ENCODE assay signal across 20 mouse cellular contexts in the genomic region with DNA sequence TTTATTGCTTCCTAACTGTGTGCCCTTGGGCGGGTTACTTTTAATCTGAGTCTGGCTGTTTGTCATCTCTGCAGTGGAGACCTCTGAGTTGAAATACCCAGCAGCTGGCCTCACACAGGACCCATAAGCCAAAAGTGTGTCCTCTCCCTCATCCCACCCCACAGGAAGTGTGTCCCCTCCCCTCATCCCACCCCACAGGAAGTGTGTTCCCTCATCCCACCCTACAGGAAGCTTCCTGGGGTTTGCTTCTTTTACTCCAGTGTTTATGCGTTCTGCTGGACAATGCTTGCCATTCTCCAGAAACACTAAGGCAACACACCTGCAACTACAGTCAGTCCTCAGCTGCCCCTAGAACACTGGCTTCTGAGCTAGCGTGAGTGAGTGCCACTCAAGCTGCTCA.
DNase-seq lines count a peak whose midpoint lies in the region; ATAC-seq and TF ChIP-seq lines count a peak whose summit lies in the region.
"Had no signal": no experiment of that assay in that cellular context is flagged by ENCODE, and none has a peak within 500 bp of the region (broad histone marks: within the 10 kb centered on the region; RNA-seq: fewer than 3 reads in every experiment).

No protein-coding gene starts in this region.

- H3K27ac ChIP-seq in hindbrain, postnatal 0 days = peak overlapping the region; percentile 2; the same call in 1 of the 2 replicates
- H3K27ac ChIP-seq in hindbrain, embryonic 12.5 days = no peak overlapping the region
- H3K27ac ChIP-seq in lung, postnatal 0 days (ENCODE audit: low read length) = 0 out of 2 replicates have a peak overlapping the region, but pooled peaks have one; percentile 20
- H3K27ac ChIP-seq in embryonic facial prominence, embryonic 14.5 days (replicated peaks; ENCODE audit: low read depth, low read length) = 0 out of 2 replicates have a peak overlapping the region, but pooled peaks have one; percentile 16
- 0 out of 2 replicates have a peak overlapping the region, but pooled peaks have one; percentile 18 for H3K27ac ChIP-seq in stomach, postnatal 0 days (replicated peaks)
- H3K27ac ChIP-seq: embryonic facial prominence, embryonic 13.5 days; forebrain, embryonic 13.5 days; heart, embryonic 15.5 days; kidney, postnatal 0 days; liver, embryonic 13.5 days; midbrain, embryonic 10.5 days had no signal

- no peaks in the 10 kb centered on the region for H3K36me3 ChIP-seq in hindbrain, postnatal 0 days (ENCODE audit: insufficient read depth, low read length)
- H3K36me3 ChIP-seq in hindbrain, embryonic 12.5 days = no peaks in the 10 kb centered on the region
- H3K36me3 ChIP-seq in lung, postnatal 0 days (ENCODE audit: insufficient read depth, low read length) = no peaks in the 10 kb centered on the region
- 0 out of 2 replicates have a peak, but pooled peaks cover 4% of the 10 kb centered on the region for H3K36me3 ChIP-seq in embryonic facial prominence, embryonic 14.5 days (ENCODE audit: control insufficient read depth, insufficient read depth, low read length)
- H3K36me3 ChIP-seq in stomach, postnatal 0 days (ENCODE audit: control insufficient read depth, insufficient read depth, low read length) = no peaks in the 10 kb centered on the region
- H3K36me3 ChIP-seq: embryonic facial prominence, embryonic 13.5 days; heart, embryonic 15.5 days; liver, embryonic 13.5 days; midbrain, embryonic 10.5 days had no signal

- peak; percentile 82 for TF ChIP-seq EP300 in lung, postnatal 0 days (IDR thresholded peaks at IDR 0.05)
- no peak for TF ChIP-seq EP300 in stomach, postnatal 0 days (optimal IDR thresholded peaks at IDR 0.05)

- WGBS in hindbrain, postnatal 0 days = 59% methylated on average over 3 of the region's 3 CpGs
- WGBS in hindbrain, embryonic 12.5 days = 72% methylated on average over 3 of the region's 3 CpGs
- WGBS in lung, postnatal 0 days = 37% methylated on average over 3 of the region's 3 CpGs
- WGBS in embryonic facial prominence, embryonic 14.5 days = 55% methylated on average over 3 of the region's 3 CpGs
- WGBS in stomach, postnatal 0 days = 46% methylated on average over 3 of the region's 3 CpGs

- no peaks in the 10 kb centered on the region for H3K4me1 ChIP-seq in hindbrain, postnatal 0 days (ENCODE audit: insufficient read depth, low read length)
- no peaks in the 10 kb centered on the region for H3K4me1 ChIP-seq in hindbrain, embryonic 12.5 days
- H3K4me1 ChIP-seq in lung, postnatal 0 days (ENCODE audit: insufficient read depth, low read depth, low read length) = peaks cover 10% of the 10 kb centered on the region; the same call in 1 of the 2 replicates
- peaks cover 23% of the 10 kb centered on the region for H3K4me1 ChIP-seq in embryonic facial prominence, embryonic 14.5 days (ENCODE audit: control insufficient read depth, insufficient read depth, low read length)
- peaks cover 2% of the 10 kb centered on the region; the same call in 1 of the 2 replicates for H3K4me1 ChIP-seq in stomach, postnatal 0 days (replicated peaks; ENCODE audit: control insufficient read depth, insufficient read depth)
- H3K4me1 ChIP-seq: forebrain, embryonic 13.5 days had no signal

- no peak overlapping the region for H3K4me3 ChIP-seq in hindbrain, postnatal 0 days (ENCODE audit: low read length)
- no peak overlapping the region for H3K4me3 ChIP-seq in hindbrain, embryonic 12.5 days
- H3K4me3 ChIP-seq in lung, postnatal 0 days (ENCODE audit: low read depth, low read length) = no peak overlapping the region
- H3K4me3 ChIP-seq in embryonic facial prominence, embryonic 14.5 days (ENCODE audit: low read depth, low read length) = no peak overlapping the region
- H3K4me3 ChIP-seq in stomach, postnatal 0 days (ENCODE audit: low read depth, low read length) = no peak overlapping the region
- H3K4me3 ChIP-seq: embryonic facial prominence, embryonic 13.5 days; forebrain, embryonic 13.5 days; heart, embryonic 15.5 days; liver, embryonic 13.5 days; midbrain, embryonic 10.5 days had no signal

- no peak overlapping the region for H3K4me2 ChIP-seq in hindbrain, postnatal 0 days (ENCODE audit: low read depth, low read length)
- H3K4me2 ChIP-seq in hindbrain, embryonic 12.5 days (replicated peaks) = no peak overlapping the region
- H3K4me2 ChIP-seq in lung, postnatal 0 days (replicated peaks; ENCODE audit: low read depth, low read length) = no peak overlapping the region
- no peak overlapping the region for H3K4me2 ChIP-seq in embryonic facial prominence, embryonic 14.5 days (ENCODE audit: low read depth, low read length)
- H3K4me2 ChIP-seq in stomach, postnatal 0 days (replicated peaks; ENCODE audit: low read depth) = no peak overlapping the region
- H3K4me2 ChIP-seq: embryonic facial prominence, embryonic 13.5 days; forebrain, embryonic 13.5 days; heart, embryonic 15.5 days; liver, embryonic 13.5 days had no signal

- ATAC-seq in hindbrain, postnatal 0 days = 0 out of 2 replicates have a peak, but pooled peaks have one; percentile 16
- ATAC-seq in hindbrain, embryonic 12.5 days (ENCODE audit: low FRiP score) = no peak
- ATAC-seq in lung, postnatal 0 days = peak; percentile 67
- ATAC-seq in embryonic facial prominence, embryonic 14.5 days (ENCODE audit: low read depth) = no peak
- no peak for ATAC-seq in stomach, postnatal 0 days (ENCODE audit: low FRiP score, low TSS enrichment)
- ATAC-seq: forebrain, embryonic 13.5 days had no signal

- H3K9me3 ChIP-seq in hindbrain, postnatal 0 days (ENCODE audit: low read length) = no peaks in the 10 kb centered on the region
- no peaks in the 10 kb centered on the region for H3K9me3 ChIP-seq in hindbrain, embryonic 12.5 days (replicated peaks)
- no peaks in the 10 kb centered on the region for H3K9me3 ChIP-seq in lung, postnatal 0 days (ENCODE audit: low read length)
- H3K9me3 ChIP-seq in embryonic facial prominence, embryonic 14.5 days (ENCODE audit: control insufficient read depth, low read length) = no peaks in the 10 kb centered on the region
- H3K9me3 ChIP-seq in stomach, postnatal 0 days (ENCODE audit: control insufficient read depth, low read length) = no peaks in the 10 kb centered on the region
- H3K9me3 ChIP-seq: embryonic facial prominence, embryonic 13.5 days; forebrain, embryonic 13.5 days; heart, embryonic 15.5 days; liver, embryonic 13.5 days; midbrain, embryonic 10.5 days had no signal

- TF ChIP-seq CTCF in hindbrain, postnatal 0 days (IDR thresholded peaks at IDR 0.05; ENCODE audit: low read depth) = no peak
- no peak for TF ChIP-seq CTCF in lung, postnatal 0 days (IDR thresholded peaks at IDR 0.05)
- TF ChIP-seq CTCF in stomach, postnatal 0 days (IDR thresholded peaks at IDR 0.05; ENCODE audit: low read depth) = no peak

- DNase-seq in hindbrain, postnatal 0 days (ENCODE audit: low spot score) = no peak
- DNase-seq in lung, postnatal 0 days (ENCODE audit: low spot score) = no peak
- no peak for DNase-seq in lung, postnatal 14 days
- DNase-seq in embryonic facial prominence, embryonic 14.5 days (ENCODE audit: low spot score) = no peak
- no peak for DNase-seq in stomach, postnatal 0 days (ENCODE audit: low spot score)
- DNase-seq in embryo, embryonic 10 days (ENCODE audit: low spot score) = no peak
- DNase-seq: adrenal gland, adult 2 months; cerebellum, adult 11-12 months; gastrocnemius, postnatal 36 days; heart, postnatal 36 days; kidney, adult 18-20 months; liver, embryonic 13.5 days; lung, postnatal 36 days; thymus, postnatal 25 days had no signal

- no peak overlapping the region for H3K9ac ChIP-seq in hindbrain, postnatal 0 days (replicated peaks; ENCODE audit: low read length)
- no peak overlapping the region for H3K9ac ChIP-seq in hindbrain, embryonic 12.5 days
- H3K9ac ChIP-seq in lung, postnatal 0 days (replicated peaks; ENCODE audit: low read depth) = no peak overlapping the region
- no peak overlapping the region for H3K9ac ChIP-seq in embryonic facial prominence, embryonic 14.5 days (ENCODE audit: low read depth, low read length)
- H3K9ac ChIP-seq in stomach, postnatal 0 days (ENCODE audit: low read length) = no peak overlapping the region
- H3K9ac ChIP-seq: embryonic facial prominence, embryonic 13.5 days; forebrain, embryonic 13.5 days; heart, embryonic 15.5 days; liver, embryonic 13.5 days had no signal

- no peaks in the 10 kb centered on the region for H3K27me3 ChIP-seq in hindbrain, postnatal 0 days (ENCODE audit: insufficient read depth, low read length)
- no peaks in the 10 kb centered on the region for H3K27me3 ChIP-seq in hindbrain, embryonic 12.5 days
- H3K27me3 ChIP-seq in lung, postnatal 0 days (replicated peaks; ENCODE audit: insufficient read depth, low read length) = no peaks in the 10 kb centered on the region
- no peaks in the 10 kb centered on the region for H3K27me3 ChIP-seq in embryonic facial prominence, embryonic 14.5 days (replicated peaks; ENCODE audit: control insufficient read depth, insufficient read depth, low read length)
- no peaks in the 10 kb centered on the region for H3K27me3 ChIP-seq in stomach, postnatal 0 days (ENCODE audit: control insufficient read depth, insufficient read depth, low read length)
- H3K27me3 ChIP-seq: embryonic facial prominence, embryonic 13.5 days; forebrain, embryonic 13.5 days; heart, embryonic 15.5 days had no signal

Comparison
In these comparisons a context has a peak if more than half of its experiments do, and no peak if none do; other contexts are left out.
1. ATAC-seq: peak in hindbrain, postnatal 0 days (single experiment) and lung, postnatal 0 days (single experiment); none in hindbrain, embryonic 12.5 days (single experiment), embryonic facial prominence, embryonic 14.5 days (single experiment) and stomach, postnatal 0 days (single experiment).